7 mouse cellular contexts compared by ENCODE assay signal in genomic region chr7:19149626-19150025, GRCm38 (mm10). TPM values are rescaled to one million over a fixed set of nuclear protein-coding genes. Genes with fewer than 3 reads are reported as not detected.
DNase-seq lines count a peak whose midpoint lies in the region; ATAC-seq lines count a peak whose summit lies in the region.

Gene Snrpd2 (plus strand): TSS chr7:19149722.

- WGBS in intestine, embryonic 15.5 days: under 1% methylated on average over 24 of the region's 24 CpGs
- WGBS in midbrain, embryonic 10.5 days: under 1% methylated on average over 24 of the region's 24 CpGs

- H3K4me3 ChIP-seq in intestine, embryonic 15.5 days (replicated peaks): peak within 1 kb of the TSS; percentile 67
- peak within 1 kb of the TSS; percentile 87 for H3K4me3 ChIP-seq in midbrain, embryonic 10.5 days

- peaks cover 15% of the 10 kb centered on the region for H3K4me1 ChIP-seq in intestine, embryonic 15.5 days (replicated peaks)
- H3K4me1 ChIP-seq in midbrain, embryonic 10.5 days: peaks cover 33% of the 10 kb centered on the region

- peak within 1 kb of the TSS; percentile 75 for H3K9ac ChIP-seq in intestine, embryonic 15.5 days

- ATAC-seq in intestine, embryonic 15.5 days: peak; percentile 94

- DNase-seq in adrenal gland, adult 18-20 months (ENCODE audit: low spot score in 2 of 2): peak; percentile 93 to 95
- peak; percentile 98 for DNase-seq in embryo, embryonic 11 days
- DNase-seq in gastrocnemius, postnatal 25 days: peak; percentile 93
- peak; percentile 96 to 97 for DNase-seq in left cerebral cortex, postnatal 25 days (ENCODE audit: low spot score in 2 of 2)
- DNase-seq in midbrain, embryonic 10.5 days (ENCODE audit: low spot score): peak; percentile 98
- peak; percentile 99 for DNase-seq in right cerebral cortex, postnatal 4 days

- intact Hi-C loops in left cerebral cortex, postnatal 25 days (cut with DNase I): no loop called here

- H3K4me2 ChIP-seq in intestine, embryonic 15.5 days (replicated peaks): peak within 1 kb of the TSS; percentile 80

- H3K36me3 ChIP-seq in intestine, embryonic 15.5 days: peaks cover 19% of the 10 kb centered on the region
- H3K36me3 ChIP-seq in midbrain, embryonic 10.5 days: peaks cover 53% of the 10 kb centered on the region

- H3K27me3 ChIP-seq in intestine, embryonic 15.5 days (replicated peaks): no peaks in the 10 kb centered on the region
- H3K27me3 ChIP-seq in midbrain, embryonic 10.5 days (ENCODE audit: low read depth, poor library complexity, severe bottlenecking): no peaks in the 10 kb centered on the region

- peak within 1 kb of the TSS; percentile 71 for H3K27ac ChIP-seq in intestine, embryonic 15.5 days
- peak within 1 kb of the TSS; percentile 80 for H3K27ac ChIP-seq in midbrain, embryonic 10.5 days (replicated peaks)

- H3K9me3 ChIP-seq in intestine, embryonic 15.5 days: no peaks in the 10 kb centered on the region
- H3K9me3 ChIP-seq in midbrain, embryonic 10.5 days (replicated peaks): no peaks in the 10 kb centered on the region

RNA-seq across cellular contexts. Expression of gene Snrpd2, which starts in this region (rescaled TPM):
- 10 to 100 TPM; 81.7 to 89.5 TPM for total RNA-seq in adrenal gland, adult 18-20 months (2021)
- 10 to 100 TPM; 48.2 to 50.0 TPM for total RNA-seq in gastrocnemius, postnatal 25 days (2021)
- polyA plus RNA-seq in intestine, embryonic 15.5 days (2015; fragmentation: Nextera tagmentation; extraction: Ambion mirVana): 138 TPM in 2 replicates
- 10 to 100 TPM; 72.8 to 77.5 TPM for total RNA-seq in left cerebral cortex, postnatal 25 days (2021)
- 168 and 180 TPM in 2 replicates for polyA plus RNA-seq in midbrain, embryonic 10.5 days (2016; fragmentation: Nextera tagmentation; extraction: Ambion mirVana)

Comparison
In these comparisons a context has a peak if more than half of its experiments do, and no peak if none do; other contexts are left out.
1. Peak in every context shown above with its lines: DNase-seq, ATAC-seq, H3K4me3 ChIP-seq and H3K27ac ChIP-seq.